Mouse (Mus musculus): ENCODE data around the gene Gabra1. TPM values are rescaled to one million over a fixed set of nuclear protein-coding genes. Genes with fewer than 3 reads are reported as not detected.

Gabra1 gene
- 1.6 and 2.2 TPM in 2 replicates for polyA plus RNA-seq (2015; fragmentation: Nextera tagmentation; extraction: Ambion mirVana)

DNA sequence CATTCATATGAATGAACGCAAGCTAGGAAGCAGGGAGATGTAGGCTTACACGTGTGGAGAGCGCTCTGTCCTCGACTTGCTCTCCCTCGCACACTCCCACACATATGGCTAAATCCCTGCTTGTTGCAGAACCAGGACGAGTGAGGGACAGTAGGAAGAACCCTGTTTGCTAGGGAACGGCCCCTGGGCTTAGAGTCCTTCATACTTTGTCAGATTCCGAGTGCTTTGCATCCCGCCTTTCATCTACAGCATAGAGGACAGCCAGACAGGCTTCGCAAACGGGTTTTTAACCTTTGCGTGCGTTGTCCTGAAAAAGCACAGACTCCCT is at the start of gene Gabra1:
Gene Gabra1 (minus strand): TSS at position 106 of the 328 bp plus-strand sequence.

Other genes starting within 250 kb of the Gabra1 start
- gene Gabrg2, start 182.1 kb downstream of the Gabra1 start, polyA plus RNA-seq (2015; fragmentation: Nextera tagmentation; extraction: Ambion mirVana) = 1.9 and 5.5 TPM in 2 replicates
- not detected in 2 replicates for gene Gabra6, start 138.1 kb upstream of the Gabra1 start, polyA plus RNA-seq (2015; fragmentation: Nextera tagmentation; extraction: Ambion mirVana)
- 0.35 and 1.1 TPM in 2 replicates for gene Gabrb2, start 236.8 kb upstream of the Gabra1 start, polyA plus RNA-seq (2015; fragmentation: Nextera tagmentation; extraction: Ambion mirVana)

Measured in adrenal gland, postnatal 0 days (tissue).